Mouse (Mus musculus) heart, embryonic 11.5 days (tissue): ENCODE measurements around the gene Caprin2. TPM values are rescaled to one million over a fixed set of nuclear protein-coding genes. Genes with fewer than 3 reads are reported as not detected.

ENCODE experiments used
- ATAC-seq: fragments of 200-750 bp; cut with Nextera tagmentation; replicated peaks from 2 replicates; pipeline ENCODE4 v1.8.0; 2017; ENCODE audit warnings: moderate library complexity; ENCODE audit not compliant: insufficient number of reproducible peaks, low FRiP score, low TSS enrichment
- H3K27ac ChIP-seq: fragments of 300-500 bp; sonication (generic); 2 replicates; pipeline ENCODE4 v1.5.1; 2014; ENCODE audit warnings: mild to moderate bottlenecking, low read depth, low read length
- H3K27me3 ChIP-seq: fragments of 300-500 bp; sonication (generic); 2 replicates; pipeline ENCODE4 v1.6.1; 2014; ENCODE audit warnings: mild to moderate bottlenecking, low read length, mixed read lengths; ENCODE audit not compliant: control insufficient read depth, insufficient read depth
- H3K36me3 ChIP-seq: fragments of 300-500 bp; sonication (generic); 2 replicates; pipeline ENCODE4 v1.6.1; 2014; ENCODE audit warnings: mild to moderate bottlenecking, low read length, moderate library complexity, mixed read lengths; ENCODE audit not compliant: control insufficient read depth, insufficient read depth
- H3K4me1 ChIP-seq: fragments of 300-500 bp; sonication (generic); 2 replicates; pipeline ENCODE4 v1.6.1; 2014; ENCODE audit warnings: low read length; ENCODE audit not compliant: control insufficient read depth, insufficient read depth
- H3K4me2 ChIP-seq: fragments of 300-500 bp; sonication (generic); 2 replicates; pipeline ENCODE4 v1.6.1; 2014; ENCODE audit warnings: mild to moderate bottlenecking, moderate library complexity
- H3K4me3 ChIP-seq: fragments of 300-500 bp; sonication (generic); 2 replicates; pipeline ENCODE4 v1.5.1; 2014; ENCODE audit warnings: low read depth, low read length
- H3K9ac ChIP-seq: fragments of 300-500 bp; sonication (generic); 2 replicates; pipeline ENCODE4 v1.6.1; 2014; ENCODE audit warnings: mild to moderate bottlenecking, low read depth, low read length, moderate library complexity
- H3K9me3 ChIP-seq: fragments of 300-500 bp; sonication (generic); replicated peaks from 2 replicates; pipeline ENCODE4 v1.6.1; 2016; ENCODE audit warnings: low read length; ENCODE audit not compliant: control insufficient read depth
- WGBS: fragments of 180-500 bp; shearing (Covaris S2); extraction: QIAGEN DNeasy Blood & Tissue Kit; methylation state at CpG from one replicate; pipeline ENCODE4 v1.1.7; 2014; ENCODE audit not compliant: insufficient replicate concordance; 5-methylcytosine and 5-hydroxymethylcytosine counted together
- polyA plus RNA-seq: library from polyadenylated mRNA; unstranded; fragments of >200 nt; fragmentation: Nextera tagmentation; extraction: Ambion mirVana; gene quantifications from 2 replicates; pipeline ENCODE4 v1.2.1, GENCODE M21; 2014

Caprin2 gene
- polyA plus RNA-seq, 1 experiment from 2014 or later: 9.6 TPM

DNA sequence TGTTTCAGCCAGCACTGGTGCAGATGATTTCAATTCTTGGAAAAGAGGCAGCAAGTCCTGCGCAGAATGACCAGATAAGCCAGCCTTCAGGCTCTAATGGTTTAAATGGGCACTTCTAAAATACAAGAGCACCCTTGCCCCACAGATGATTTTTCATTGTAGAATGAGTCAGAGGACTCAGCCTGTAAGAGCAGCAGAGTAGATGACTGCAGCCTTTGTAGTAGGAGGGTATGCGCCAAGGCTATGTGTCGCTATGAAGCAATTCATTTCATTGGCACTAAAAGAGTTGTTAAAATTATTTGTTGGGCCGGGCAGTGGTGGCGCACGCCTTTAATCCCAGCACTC, 442 bp upstream of the Caprin2 start:
- H3K36me3 ChIP-seq: no peaks in the 10 kb centered on the region
- no peaks in the 10 kb centered on the region for H3K9me3 ChIP-seq
- WGBS: 53% methylated on average over 6 of the region's 6 CpGs
- H3K27ac ChIP-seq: peak overlapping the region; percentile 82
- peak overlapping the region; percentile 75 for H3K4me3 ChIP-seq
- peak; percentile 41 for ATAC-seq
- H3K9ac ChIP-seq: peak overlapping the region; percentile 80
- no peaks in the 10 kb centered on the region for H3K27me3 ChIP-seq
- peaks cover 3% of the 10 kb centered on the region; the same call in 1 of the 2 replicates for H3K4me1 ChIP-seq
- H3K4me2 ChIP-seq: peak overlapping the region; percentile 95

DNA sequence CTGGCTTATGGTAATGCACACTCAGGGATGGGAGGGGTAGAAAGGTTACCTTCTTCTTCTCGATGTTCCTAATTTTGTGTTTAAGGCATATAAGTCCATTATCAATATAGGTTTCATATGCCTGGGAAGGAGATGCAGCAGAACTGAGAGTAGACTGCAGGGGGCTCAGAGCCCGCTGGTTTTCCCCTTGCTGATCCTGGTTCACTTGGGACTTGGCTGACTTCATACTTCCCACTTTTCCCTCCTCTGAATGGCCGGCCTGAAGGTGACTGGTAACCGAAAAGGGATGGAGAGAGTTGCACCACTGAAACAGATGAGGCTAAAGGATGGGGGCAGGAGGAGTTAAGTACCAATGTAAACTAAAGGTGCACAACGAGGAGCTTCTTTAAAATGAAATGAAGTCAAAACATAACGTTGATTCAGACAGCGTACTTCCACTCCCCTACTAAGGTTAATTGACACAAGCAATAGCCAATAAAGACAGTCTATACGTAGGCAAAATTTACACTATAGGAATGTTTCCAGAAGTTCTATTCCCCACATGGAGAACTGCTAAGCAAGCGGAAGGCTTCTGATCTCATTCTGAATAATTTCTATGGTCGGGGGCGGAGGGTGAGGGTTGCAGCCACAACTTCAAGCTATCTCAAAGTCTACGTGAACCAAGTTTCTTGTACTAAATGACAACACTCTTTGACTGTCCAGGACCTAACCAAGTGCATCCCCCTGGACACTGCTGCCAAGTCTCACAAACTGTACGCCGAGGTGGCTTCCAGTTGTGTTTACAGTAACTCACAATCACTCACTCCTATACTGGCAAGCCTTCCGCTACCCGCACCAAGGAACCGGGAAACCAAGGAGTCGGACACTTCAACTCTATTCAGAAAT, 907 bp downstream of the Caprin2 start:
- peak overlapping the region; percentile 75 for H3K4me3 ChIP-seq
- peak overlapping the region; percentile 95 for H3K4me2 ChIP-seq
- H3K27me3 ChIP-seq: no peaks in the 10 kb centered on the region
- no peak for ATAC-seq
- H3K9me3 ChIP-seq: no peaks in the 10 kb centered on the region
- no peaks in the 10 kb centered on the region for H3K36me3 ChIP-seq
- H3K27ac ChIP-seq: peak overlapping the region; percentile 82
- 13% methylated on average over 18 of the region's 18 CpGs for WGBS
- peak overlapping the region; percentile 80 for H3K9ac ChIP-seq
- peaks cover 3% of the 10 kb centered on the region; the same call in 1 of the 2 replicates for H3K4me1 ChIP-seq

GRCm38 (mm10) chr6:148873911-148874310, 22.1 kb downstream of the Caprin2 start:
- Histone ChIP-seq H3K27ac (no peak overlapping the region), H3K27me3 (no peaks in the 10 kb centered on the region)
- WGBS: 90% methylated on average over 1 of the region's 1 CpGs

GRCm38 (mm10) chr6:148845629-148846028, 50.4 kb downstream of the Caprin2 start:
- Histone ChIP-seq H3K4me2 (no peak overlapping the region), H3K27me3 (no peaks in the 10 kb centered on the region), H3K9ac (no peak overlapping the region), H3K9me3 (no peaks in the 10 kb centered on the region), H3K27ac (no peak overlapping the region), H3K4me1 (no peaks in the 10 kb centered on the region), H3K36me3 (no peaks in the 10 kb centered on the region), H3K4me3 (no peak overlapping the region)
- no peak for ATAC-seq

More at GRCm38 (mm10) chr6:148873911-148874310, 22.1 kb downstream of the Caprin2 start:
- no peak overlapping the region for H3K4me2 ChIP-seq
- H3K9me3 ChIP-seq: no peaks in the 10 kb centered on the region
- ATAC-seq: no peak
- H3K4me1 ChIP-seq: no peaks in the 10 kb centered on the region
- no peak overlapping the region for H3K9ac ChIP-seq
- no peaks in the 10 kb centered on the region for H3K36me3 ChIP-seq
- H3K4me3 ChIP-seq: no peak overlapping the region

DNA sequence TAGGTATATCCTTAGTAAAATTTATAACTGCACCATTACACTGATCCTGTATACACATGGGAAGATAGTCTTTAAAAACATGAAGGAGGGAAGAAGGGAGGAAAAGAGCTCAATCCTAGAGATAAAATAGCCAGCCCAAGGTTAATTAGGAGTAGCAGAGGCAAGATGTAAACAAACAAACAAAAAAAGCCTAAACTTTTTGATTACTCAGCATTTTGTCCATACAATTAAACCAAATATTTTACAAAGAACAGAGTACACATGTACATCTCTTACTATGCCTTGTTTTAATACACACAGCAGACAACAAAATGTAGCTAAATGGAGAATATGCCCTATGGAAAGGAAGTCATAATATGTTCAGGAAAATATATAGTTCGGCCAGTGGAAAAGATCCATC, 54.3 kb downstream of the Caprin2 start:
- WGBS: 87% methylated on average over 1 of the region's 1 CpGs
- Histone ChIP-seq H3K4me1 (no peaks in the 10 kb centered on the region), H3K36me3 (no peaks in the 10 kb centered on the region), H3K27ac (no peak overlapping the region), H3K27me3 (no peaks in the 10 kb centered on the region), H3K9me3 (no peaks in the 10 kb centered on the region), H3K4me2 (no peak overlapping the region), H3K4me3 (no peak overlapping the region), H3K9ac (no peak overlapping the region)
- ATAC-seq: no peak

GRCm38 (mm10) chr6:148838460-148838859, 57.6 kb downstream of the Caprin2 start:
- no peaks in the 10 kb centered on the region for H3K27me3 ChIP-seq
- no peak overlapping the region for H3K4me2 ChIP-seq
- no peak overlapping the region for H3K4me3 ChIP-seq
- ATAC-seq: no peak
- H3K9ac ChIP-seq: no peak overlapping the region
- no peak overlapping the region for H3K27ac ChIP-seq
- H3K4me1 ChIP-seq: no peaks in the 10 kb centered on the region
- no peaks in the 10 kb centered on the region for H3K36me3 ChIP-seq
- H3K9me3 ChIP-seq: no peaks in the 10 kb centered on the region

DNA sequence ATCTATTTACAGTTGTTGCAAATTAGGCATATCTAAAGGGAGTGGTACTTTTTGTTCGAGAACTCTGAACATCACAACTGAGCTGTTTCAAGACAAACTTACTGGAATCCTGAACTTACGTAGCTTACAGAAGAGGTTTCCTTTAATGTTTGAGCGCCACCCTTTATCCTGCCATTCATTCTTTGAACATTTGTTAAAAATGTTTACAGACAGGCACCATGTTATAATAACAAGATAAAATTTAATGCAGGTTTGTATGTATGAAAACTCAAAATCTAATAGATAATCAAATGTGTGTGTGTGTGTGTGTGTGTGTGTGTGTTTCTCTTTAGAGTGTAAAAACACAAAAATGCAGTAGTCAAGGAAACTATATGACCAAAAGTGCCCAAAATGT, 64.3 kb downstream of the Caprin2 start:
- H3K4me1 ChIP-seq: 0 out of 2 replicates have a peak, but pooled peaks cover 4% of the 10 kb centered on the region
- H3K27me3 ChIP-seq: no peaks in the 10 kb centered on the region
- no peaks in the 10 kb centered on the region for H3K36me3 ChIP-seq
- no peaks in the 10 kb centered on the region for H3K9me3 ChIP-seq
- H3K4me2 ChIP-seq: peak overlapping the region; percentile 84
- peak overlapping the region; percentile 84; the same call in 1 of the 2 replicates for H3K9ac ChIP-seq
- H3K4me3 ChIP-seq: peak overlapping the region; percentile 87
- ATAC-seq: no peak
- WGBS: 31% methylated on average over 3 of the region's 3 CpGs
- 0 out of 2 replicates have a peak overlapping the region, but pooled peaks have one; percentile 41 for H3K27ac ChIP-seq

- no peaks in the 10 kb centered on the region for H3K27me3 ChIP-seq
- H3K9ac ChIP-seq: peak within 1 kb of the TSS; percentile 84
- WGBS: under 1% methylated on average over 46 of the region's 47 CpGs
- H3K27ac ChIP-seq: 0 out of 2 replicates have a peak within 1 kb of the TSS, but pooled peaks have one; percentile 41
- H3K4me1 ChIP-seq: 0 out of 2 replicates have a peak, but pooled peaks cover 4% of the 10 kb centered on the region
- no peaks in the 10 kb centered on the region for H3K9me3 ChIP-seq
- H3K36me3 ChIP-seq: no peaks in the 10 kb centered on the region
- ATAC-seq: peak; percentile 96
- H3K4me2 ChIP-seq: peak within 1 kb of the TSS; percentile 84
- H3K4me3 ChIP-seq: peak within 1 kb of the TSS; percentile 87
These were observed 65.0 kb downstream of the Caprin2 start, which contains the start of gene Ipo8 for GRCm38 (mm10) chr6:148830748-148831727. TSS of gene Ipo8 (minus strand) at chr6:148831467.
